Mouse (Mus musculus): ENCODE results near the gene Cntnap2. TPM values are rescaled to one million over a fixed set of nuclear protein-coding genes. Genes with fewer than 3 reads are reported as not detected.

Gene Cntnap2
- total and polyA plus RNA-seq, 2 experiments from 2014 or later, result 0.04 to 1.4 TPM

DNA sequence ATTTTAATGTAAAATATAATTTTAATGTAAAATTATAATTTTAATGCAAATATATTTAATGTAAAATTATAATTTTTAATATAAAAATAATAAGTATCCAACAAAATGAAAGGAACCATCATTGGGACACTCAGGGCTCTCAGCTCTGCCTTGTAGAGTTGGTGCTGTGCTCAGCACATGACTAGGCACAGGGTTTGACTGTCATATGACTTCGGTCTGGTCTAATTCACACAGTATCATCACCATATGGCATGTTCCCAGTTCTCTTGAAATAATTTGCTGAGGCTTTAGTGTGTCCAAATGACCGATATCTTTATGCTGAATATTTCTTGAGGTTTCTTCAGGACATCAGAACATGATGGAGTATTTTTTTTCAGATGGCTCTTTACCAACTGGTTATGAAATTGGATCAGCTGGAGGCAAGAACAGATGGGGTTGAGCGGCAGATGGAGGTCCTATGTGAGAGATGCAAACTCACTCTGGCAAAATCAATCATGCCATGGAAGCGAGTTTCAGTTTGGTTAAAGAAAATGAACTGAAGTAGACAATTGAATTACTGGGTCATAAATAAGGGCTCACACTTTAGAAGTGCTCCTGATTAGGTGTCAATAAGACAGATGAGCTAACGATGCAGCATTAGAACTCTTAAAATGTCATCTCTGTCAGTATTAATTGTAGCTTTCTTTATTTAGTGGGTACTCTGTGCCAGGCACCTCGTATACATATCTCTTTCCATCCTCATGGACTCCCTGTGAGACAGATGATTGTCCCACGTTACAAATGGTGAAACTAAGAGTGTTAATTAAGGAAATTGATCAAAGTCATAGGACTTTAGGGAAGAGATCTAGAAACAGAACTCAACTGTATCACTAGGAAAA, 1645.4 kb downstream of the Cntnap2 start:
- 71% methylated on average over 7 of the region's 7 CpGs for WGBS
- Histone ChIP-seq H3K4me2 (ENCODE audit: low read depth, low read length) (no peak overlapping the region), H3K4me3 (ENCODE audit: low read depth, low read length) (no peak overlapping the region), H3K4me1 (ENCODE audit: control insufficient read depth, insufficient read depth) (no peaks in the 10 kb centered on the region), H3K27me3 (ENCODE audit: control insufficient read depth, insufficient read depth, low read length) (no peaks in the 10 kb centered on the region), H3K27ac (ENCODE audit: low read depth) (no peak overlapping the region), H3K9me3 (replicated peaks; ENCODE audit: control insufficient read depth, low read length) (no peaks in the 10 kb centered on the region), H3K9ac (replicated peaks; ENCODE audit: low read depth, low read length) (no peak overlapping the region), H3K36me3 (replicated peaks; ENCODE audit: control insufficient read depth, insufficient read depth, low read length) (no peaks in the 10 kb centered on the region)
- DNase-seq (ENCODE audit: low spot score), result no peak
- ATAC-seq (ENCODE audit: insufficient read depth, low read depth), result no peak
- TF ChIP-seq CTCF (IDR thresholded peaks at IDR 0.05; ENCODE audit: low read depth) (no peak), EP300 (IDR thresholded peaks at IDR 0.05; ENCODE audit: low read depth) (no peak)

DNA sequence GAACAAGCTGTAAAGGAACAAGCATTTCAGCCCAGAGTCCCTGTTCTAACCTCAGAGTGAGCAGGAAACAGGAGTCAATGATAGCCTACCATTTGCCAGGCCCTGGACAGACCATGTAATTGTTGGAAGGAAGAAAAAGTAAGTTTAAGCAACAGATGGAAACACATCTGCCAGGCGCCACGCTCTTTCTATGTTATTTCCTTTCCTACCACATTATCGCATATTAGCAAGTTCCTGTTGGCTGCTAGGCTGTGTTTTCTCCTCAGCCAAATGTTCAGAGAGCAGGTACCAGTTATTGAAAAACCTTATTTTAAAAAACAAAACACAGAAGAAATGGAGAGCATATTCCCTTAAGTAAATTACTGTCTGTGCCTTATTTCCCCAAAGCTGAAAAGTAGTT, 1646.8 kb downstream of the Cntnap2 start:
- TF ChIP-seq CTCF (IDR thresholded peaks at IDR 0.05; ENCODE audit: low read depth) (no peak), EP300 (IDR thresholded peaks at IDR 0.05; ENCODE audit: low read depth) (no peak)
- H3K27ac ChIP-seq (ENCODE audit: low read depth), result no peak overlapping the region
- no peak overlapping the region for H3K4me3 ChIP-seq (ENCODE audit: low read depth, low read length)
- no peaks in the 10 kb centered on the region for H3K27me3 ChIP-seq (ENCODE audit: control insufficient read depth, insufficient read depth, low read length)
- no peak overlapping the region for H3K4me2 ChIP-seq (ENCODE audit: low read depth, low read length)
- no peaks in the 10 kb centered on the region for H3K4me1 ChIP-seq (ENCODE audit: control insufficient read depth, insufficient read depth)
- no peak overlapping the region for H3K9ac ChIP-seq (replicated peaks; ENCODE audit: low read depth, low read length)
- ATAC-seq (ENCODE audit: insufficient read depth, low read depth) (no peak), DNase-seq (ENCODE audit: low spot score) (no peak)
- WGBS, result 74% methylated on average over 3 of the region's 3 CpGs
- H3K9me3 ChIP-seq (replicated peaks; ENCODE audit: control insufficient read depth, low read length), result no peaks in the 10 kb centered on the region
- H3K36me3 ChIP-seq (replicated peaks; ENCODE audit: control insufficient read depth, insufficient read depth, low read length), result no peaks in the 10 kb centered on the region

DNA sequence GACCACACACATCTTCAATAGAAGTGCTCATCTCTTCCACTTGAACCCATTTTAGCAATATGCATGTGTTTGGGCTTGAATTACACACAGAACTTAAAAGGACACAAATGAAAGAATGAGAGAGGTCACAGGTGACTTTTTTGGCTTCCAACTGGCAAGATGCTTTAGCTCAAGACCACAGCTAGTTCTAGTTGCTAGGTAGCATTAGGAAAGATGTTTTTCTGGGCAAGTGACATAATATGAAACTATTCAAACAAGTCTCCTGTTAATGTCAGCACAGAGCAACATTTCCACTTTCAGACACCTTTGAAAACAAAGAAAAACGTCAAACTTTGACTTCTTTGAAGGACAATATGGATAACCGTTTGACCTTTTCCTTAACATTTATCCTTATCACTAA, 1657.4 kb downstream of the Cntnap2 start:
- no peak overlapping the region for H3K4me2 ChIP-seq (ENCODE audit: low read depth, low read length)
- no peaks in the 10 kb centered on the region for H3K27me3 ChIP-seq (ENCODE audit: control insufficient read depth, insufficient read depth, low read length)
- ATAC-seq (ENCODE audit: insufficient read depth, low read depth), result no peak
- H3K9me3 ChIP-seq (replicated peaks; ENCODE audit: control insufficient read depth, low read length), result no peaks in the 10 kb centered on the region
- DNase-seq (ENCODE audit: low spot score), result no peak
- 37% methylated on average over 2 of the region's 2 CpGs for WGBS
- TF ChIP-seq CTCF (IDR thresholded peaks at IDR 0.05; ENCODE audit: low read depth) (no peak), EP300 (IDR thresholded peaks at IDR 0.05; ENCODE audit: low read depth) (no peak)
- H3K36me3 ChIP-seq (replicated peaks; ENCODE audit: control insufficient read depth, insufficient read depth, low read length), result no peaks in the 10 kb centered on the region
- H3K4me3 ChIP-seq (ENCODE audit: low read depth, low read length), result no peak overlapping the region
- H3K9ac ChIP-seq (replicated peaks; ENCODE audit: low read depth, low read length), result no peak overlapping the region
- no peaks in the 10 kb centered on the region for H3K4me1 ChIP-seq (ENCODE audit: control insufficient read depth, insufficient read depth)
- no peak overlapping the region for H3K27ac ChIP-seq (ENCODE audit: low read depth)

DNA sequence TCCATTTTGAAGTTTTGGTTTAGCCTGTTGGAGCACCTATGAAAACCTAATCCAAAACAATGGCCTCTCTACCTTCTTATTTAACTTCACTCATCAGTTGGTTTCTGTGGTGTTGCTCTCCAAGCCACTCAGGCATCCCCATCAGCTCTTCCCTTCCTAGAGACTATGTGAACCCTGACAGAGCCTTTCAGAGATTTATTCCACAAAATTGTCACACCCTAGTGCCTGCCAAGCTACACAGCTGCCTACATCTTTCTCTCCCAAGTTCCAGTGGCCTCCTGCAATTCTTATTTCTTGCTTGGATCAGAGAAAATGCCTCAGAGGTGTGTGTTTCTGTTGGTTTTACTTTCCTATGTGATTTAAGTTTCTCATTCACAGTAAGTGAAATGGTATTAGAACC, 1674.6 kb downstream of the Cntnap2 start:
- no peak for TF ChIP-seq EP300 (IDR thresholded peaks at IDR 0.05; ENCODE audit: low read depth)
- no peak for TF ChIP-seq CTCF (IDR thresholded peaks at IDR 0.05; ENCODE audit: low read depth)
- Histone ChIP-seq H3K36me3 (replicated peaks; ENCODE audit: control insufficient read depth, insufficient read depth, low read length) (no peaks in the 10 kb centered on the region), H3K27me3 (ENCODE audit: control insufficient read depth, insufficient read depth, low read length) (no peaks in the 10 kb centered on the region), H3K9me3 (replicated peaks; ENCODE audit: control insufficient read depth, low read length) (no peaks in the 10 kb centered on the region), H3K9ac (replicated peaks; ENCODE audit: low read depth, low read length) (no peak overlapping the region), H3K4me2 (ENCODE audit: low read depth, low read length) (no peak overlapping the region), H3K27ac (ENCODE audit: low read depth) (no peak overlapping the region), H3K4me1 (ENCODE audit: control insufficient read depth, insufficient read depth) (no peaks in the 10 kb centered on the region), H3K4me3 (ENCODE audit: low read depth, low read length) (no peak overlapping the region)
- no peak for ATAC-seq (ENCODE audit: insufficient read depth, low read depth)
- DNase-seq (ENCODE audit: low spot score), result no peak

DNA sequence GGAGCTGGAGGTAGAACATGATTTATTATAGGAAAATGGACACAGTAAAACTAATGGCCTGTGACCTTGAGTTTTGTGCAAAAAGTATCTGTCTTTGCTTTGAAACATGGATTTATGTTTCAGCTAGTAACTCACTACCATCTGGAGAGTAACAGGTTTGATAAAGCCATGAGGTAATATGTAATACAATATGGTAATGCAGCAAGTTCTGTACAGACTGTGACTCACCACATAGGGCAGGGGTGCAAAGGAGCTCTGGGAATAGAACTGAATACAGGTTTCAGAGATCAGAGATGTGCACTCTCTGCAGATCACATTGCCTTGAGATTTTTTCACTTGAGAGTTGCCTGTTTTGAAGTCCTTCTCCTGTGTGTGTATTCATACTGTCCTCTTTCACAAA, 1689.3 kb downstream of the Cntnap2 start:
- Histone ChIP-seq H3K27ac (ENCODE audit: low read depth) (no peak overlapping the region), H3K27me3 (ENCODE audit: control insufficient read depth, insufficient read depth, low read length) (no peaks in the 10 kb centered on the region), H3K4me1 (ENCODE audit: control insufficient read depth, insufficient read depth) (no peaks in the 10 kb centered on the region), H3K9me3 (replicated peaks; ENCODE audit: control insufficient read depth, low read length) (no peaks in the 10 kb centered on the region), H3K36me3 (replicated peaks; ENCODE audit: control insufficient read depth, insufficient read depth, low read length) (no peaks in the 10 kb centered on the region), H3K9ac (replicated peaks; ENCODE audit: low read depth, low read length) (no peak overlapping the region), H3K4me3 (ENCODE audit: low read depth, low read length) (no peak overlapping the region), H3K4me2 (ENCODE audit: low read depth, low read length) (no peak overlapping the region)
- DNase-seq (ENCODE audit: low spot score), result no peak
- no peak for TF ChIP-seq EP300 (IDR thresholded peaks at IDR 0.05; ENCODE audit: low read depth)
- TF ChIP-seq CTCF (IDR thresholded peaks at IDR 0.05; ENCODE audit: low read depth), result no peak
- ATAC-seq (ENCODE audit: insufficient read depth, low read depth), result no peak

DNA sequence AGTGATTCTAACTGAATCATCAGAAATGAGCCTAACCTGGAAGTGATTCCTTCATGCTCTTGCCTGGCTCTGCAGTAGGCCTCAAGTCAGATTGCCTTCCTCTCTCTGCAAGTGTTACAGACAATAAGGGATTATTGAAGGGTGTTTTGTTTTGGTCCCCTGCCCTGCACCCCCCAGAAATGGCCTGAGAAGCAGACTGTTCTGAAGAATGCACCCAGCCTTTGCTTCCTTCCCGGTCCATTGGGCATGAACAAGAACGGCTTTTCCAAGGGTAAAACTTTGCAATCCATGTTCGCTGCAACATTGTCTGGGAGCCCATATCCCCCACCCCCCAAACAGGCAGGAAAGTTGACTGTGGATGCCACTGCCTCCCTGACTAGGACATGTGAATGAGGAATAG, 1704.3 kb downstream of the Cntnap2 start:
- Histone ChIP-seq H3K4me3 (ENCODE audit: low read depth, low read length) (no peak overlapping the region), H3K4me1 (ENCODE audit: control insufficient read depth, insufficient read depth) (no peaks in the 10 kb centered on the region), H3K27me3 (ENCODE audit: control insufficient read depth, insufficient read depth, low read length) (no peaks in the 10 kb centered on the region), H3K27ac (ENCODE audit: low read depth) (no peak overlapping the region), H3K9me3 (replicated peaks; ENCODE audit: control insufficient read depth, low read length) (no peaks in the 10 kb centered on the region), H3K36me3 (replicated peaks; ENCODE audit: control insufficient read depth, insufficient read depth, low read length) (no peaks in the 10 kb centered on the region), H3K9ac (replicated peaks; ENCODE audit: low read depth, low read length) (no peak overlapping the region), H3K4me2 (ENCODE audit: low read depth, low read length) (no peak overlapping the region)
- 84% methylated on average over 3 of the region's 3 CpGs for WGBS
- TF ChIP-seq EP300 (IDR thresholded peaks at IDR 0.05; ENCODE audit: low read depth) (no peak), CTCF (IDR thresholded peaks at IDR 0.05; ENCODE audit: low read depth) (no peak)
- ATAC-seq (ENCODE audit: insufficient read depth, low read depth) (no peak), DNase-seq (ENCODE audit: low spot score) (no peak)
